Mouse (Mus musculus) B cell, adult (primary cell): ENCODE results near the gene Ifi47. TPM values are rescaled to one million over a fixed set of nuclear protein-coding genes. Genes with fewer than 3 reads are reported as not detected.

ENCODE experiments used
- total RNA-seq: library from RNA; stranded (reverse); gene quantifications from 4 replicates; pipeline ENCODE4 v1.2.4, GENCODE M21; 2023; ENCODE audit not compliant: inconsistent age

The Ifi47 gene
- total RNA-seq: 34.5 to 48.6 TPM (median 39.6 TPM) in 4 replicates

DNA sequence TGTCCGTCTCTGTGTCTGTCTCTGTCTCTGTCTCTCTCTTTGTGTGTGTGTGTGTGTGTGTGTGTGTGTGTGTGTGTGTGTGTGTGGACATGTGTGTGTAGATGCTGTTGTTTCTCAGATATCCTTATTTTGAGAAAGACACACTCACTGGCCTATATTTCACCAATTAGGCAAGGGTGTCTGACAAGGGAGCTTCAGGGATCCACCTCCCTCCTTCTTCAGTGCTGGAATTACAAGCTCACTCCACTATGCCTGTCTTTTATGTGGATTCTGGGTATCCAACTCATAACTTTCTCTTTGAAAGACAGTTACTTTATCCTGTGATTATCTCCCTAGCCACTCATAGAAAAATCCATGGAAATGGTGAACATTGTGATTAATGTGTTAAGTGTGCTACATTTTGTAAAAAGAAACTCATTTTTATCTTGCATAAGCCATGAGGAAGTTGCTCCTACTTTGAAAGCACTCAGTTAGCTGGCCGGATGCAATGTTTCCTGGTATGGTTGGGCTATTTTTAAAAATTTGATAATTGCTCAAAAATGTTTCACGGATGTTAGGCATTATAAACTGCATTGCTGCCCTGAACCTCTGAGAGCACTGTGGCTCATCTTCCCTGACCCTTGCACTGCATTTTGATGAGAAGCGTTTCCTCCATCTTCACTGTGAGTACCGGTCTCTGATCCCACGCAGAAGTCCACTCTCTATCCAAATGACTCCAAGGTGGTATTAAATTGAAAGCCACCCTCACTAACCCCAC lies at the start of gene Ifi47:
Gene Ifi47, plus strand, starts transcription at position 587 of the 757 bp plus-strand sequence.

GRCm38 (mm10) chr11:49051093-49051891 lies 25.1 kb upstream of the Ifi47 start, which contains the start of gene 9930111J21Rik2:
Gene 9930111J21Rik2, minus strand, starts transcription at chr11:49051242.

DNA sequence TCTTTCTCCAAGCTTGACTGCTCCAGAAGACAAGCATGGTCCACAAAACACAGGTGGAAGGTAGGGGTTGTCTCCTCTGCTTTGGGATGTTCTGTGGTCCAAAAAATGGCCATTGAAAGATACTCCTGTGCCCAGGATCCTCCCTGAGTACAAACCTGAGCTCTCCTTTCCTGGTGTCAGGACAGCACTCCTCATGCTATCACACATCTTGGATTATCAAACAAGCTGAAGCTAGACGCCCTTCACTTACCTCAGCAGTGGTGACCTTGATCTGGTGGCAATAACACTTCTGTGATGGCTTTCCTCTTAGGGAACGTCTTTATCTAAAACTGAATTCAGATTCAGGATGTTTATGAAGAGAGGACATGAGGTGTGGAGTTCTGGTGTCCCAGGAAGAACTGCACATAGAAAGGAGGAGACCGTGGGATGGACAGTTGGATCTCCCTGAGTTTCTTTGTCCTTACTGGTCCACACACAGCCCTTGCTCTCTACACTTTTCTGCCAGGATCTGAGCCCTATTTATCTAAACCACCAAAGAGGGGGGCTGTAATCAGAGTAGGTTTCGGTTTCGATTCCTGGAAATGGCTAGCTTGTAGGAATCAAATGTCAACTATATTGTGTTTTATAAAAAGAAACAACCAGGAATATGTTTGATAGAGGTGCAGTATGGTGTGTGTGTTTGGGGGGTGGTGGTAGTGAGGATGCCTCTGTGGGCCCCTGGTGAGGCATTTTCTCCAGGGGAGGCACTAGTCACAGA lies 12.5 kb upstream of the Ifi47 start, which contains the start of gene Tgtp2:
Gene Tgtp2, minus strand, starts transcription at position 494 of the 757 bp plus-strand sequence.

DNA sequence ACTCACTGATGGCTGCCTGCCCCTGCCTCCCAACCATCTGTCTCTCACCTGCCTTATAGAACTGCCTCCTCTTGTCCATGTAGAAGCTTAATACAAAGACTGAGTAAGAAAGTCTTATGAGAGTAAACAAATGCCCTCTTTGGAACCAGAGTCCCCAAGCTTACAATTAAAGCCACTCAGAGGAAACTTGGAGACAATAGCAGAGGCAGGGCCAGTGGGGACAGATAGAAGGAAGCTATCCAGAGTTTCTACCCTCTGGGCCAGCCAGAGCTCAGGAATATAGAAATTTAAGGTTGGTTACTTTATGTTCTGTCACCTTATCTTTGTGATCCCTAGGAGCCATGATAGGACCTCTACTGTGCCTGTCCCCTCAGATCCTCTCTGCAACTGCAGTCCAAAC lies 38.4 kb downstream of the Ifi47 start, which contains the start of gene Olfr1396:
Gene Olfr1396, minus strand, starts transcription at position 101 of the 400 bp plus-strand sequence.

GRCm38 (mm10) chr11:49141974-49142373 lies 65.6 kb downstream of the Ifi47 start, which contains the start of gene Olfr1395:
Gene Olfr1395, plus strand, starts transcription at chr11:49142274.

Other genes with a start within 250 kb of the Ifi47 start
- 1.1 to 1.7 TPM (median 1.3 TPM) in 4 replicates for gene Gm12184, start 249.9 kb upstream of the Ifi47 start, total RNA-seq
- 38.4 to 53.1 TPM (median 43.4 TPM) in 4 replicates for gene Irgm1, start 204.9 kb upstream of the Ifi47 start, total RNA-seq
- 8.8 to 14.4 TPM (median 10.4 TPM) in 4 replicates for gene Gm5431, start 174.4 kb upstream of the Ifi47 start, total RNA-seq
- gene Psme2b, start 130.4 kb upstream of the Ifi47 start, total RNA-seq: 44.1 to 57.9 TPM (median 54.0 TPM) in 4 replicates
- gene Olfr56, start 97.7 kb upstream of the Ifi47 start, total RNA-seq: 0.35 to 0.63 TPM (median 0.47 TPM) in 4 replicates
- gene 9930111J21Rik1, start 97.2 kb upstream of the Ifi47 start, total RNA-seq: 87.0 to 97.7 TPM (median 90.3 TPM) in 4 replicates
- gene Gm12185, start 84.4 kb upstream of the Ifi47 start, total RNA-seq: 1.3 to 2.0 TPM (median 1.8 TPM) in 4 replicates
- 0.30 to 1.1 TPM (median 0.63 TPM) in 3 of 4 replicates, not detected in the other for gene Tgtp1, start 82.4 kb upstream of the Ifi47 start, total RNA-seq
- gene 9930111J21Rik2, start 25.3 kb upstream of the Ifi47 start, total RNA-seq: 102 to 129 TPM (median 125 TPM) in 4 replicates
- 2.7 to 6.9 TPM (median 4.7 TPM) in 4 replicates for gene Tgtp2, start 12.4 kb upstream of the Ifi47 start, total RNA-seq
- not detected in 4 replicates for gene Olfr1396, start 38.3 kb downstream of the Ifi47 start, total RNA-seq
- gene Olfr1395, start 65.7 kb downstream of the Ifi47 start, total RNA-seq: not detected in 4 replicates
- not detected in 4 replicates for gene Olfr1394, start 77.8 kb downstream of the Ifi47 start, total RNA-seq
- not detected in 4 replicates for gene Btnl9, start 110.6 kb downstream of the Ifi47 start, total RNA-seq
- 121 to 156 TPM (median 142 TPM) in 4 replicates for gene Zfp62, start 126.7 kb downstream of the Ifi47 start, total RNA-seq
- 158 to 182 TPM (median 172 TPM) in 4 replicates for gene Mgat1, start 167.6 kb downstream of the Ifi47 start, total RNA-seq
- 0.61 to 1.9 TPM (median 1.0 TPM) in 4 replicates for gene Olfr1393, start 201.7 kb downstream of the Ifi47 start, total RNA-seq
- gene Olfr1392, start 208.7 kb downstream of the Ifi47 start, total RNA-seq: 0.30 to 0.51 TPM in 2 of 4 replicates, not detected in the others
- gene Olfr10, start 228.2 kb downstream of the Ifi47 start, total RNA-seq: not detected in 4 replicates
- not detected in 4 replicates for gene Olfr1391, start 246.2 kb downstream of the Ifi47 start, total RNA-seq